Mouse (Mus musculus): ENCODE data around the gene Nfu1.
A peak's percentile ranks its signal among the peaks of the same experiment; 100 is the strongest.

The Nfu1 gene

GRCm38 (mm10) chr6:87008887-87009286 is at the start of gene Nfu1:
Nfu1 (plus strand) TSS chr6:87009236.
- DNase-seq (ENCODE audit: low read depth) = peak; percentile 42

GRCm38 (mm10) chr6:86963987-86964685 is 44.9 kb upstream of the Nfu1 start:
- DNase-seq (ENCODE audit: low read depth) = no peak

GRCm38 (mm10) chr6:86967166-86967565 is 41.9 kb upstream of the Nfu1 start:
- DNase-seq (ENCODE audit: low read depth) = no peak

GRCm38 (mm10) chr6:86973956-86974355 is 35.1 kb upstream of the Nfu1 start:
- no peak for DNase-seq (ENCODE audit: low read depth)

- peak; percentile 16 for DNase-seq (ENCODE audit: low read depth)
Observed at GRCm38 (mm10) chr6:86978156-86978908, 30.7 kb upstream of the Nfu1 start.

GRCm38 (mm10) chr6:86978909-86979265 is 30.1 kb upstream of the Nfu1 start:
- no peak for DNase-seq (ENCODE audit: low read depth)

GRCm38 (mm10) chr6:86981206-86981605 is 27.8 kb upstream of the Nfu1 start:
- DNase-seq (ENCODE audit: low read depth) = no peak

GRCm38 (mm10) chr6:86985314-86986106 is 23.5 kb upstream of the Nfu1 start:
- DNase-seq (ENCODE audit: low read depth) = no peak

GRCm38 (mm10) chr6:86989576-86989975 is 19.5 kb upstream of the Nfu1 start:
- no peak for DNase-seq (ENCODE audit: low read depth)

GRCm38 (mm10) chr6:86991041-86991440 is 18.0 kb upstream of the Nfu1 start:
- DNase-seq (ENCODE audit: low read depth) = no peak

- no peak for DNase-seq (ENCODE audit: low read depth)
Observed at GRCm38 (mm10) chr6:86992349-86992748, 16.7 kb upstream of the Nfu1 start.

- DNase-seq (ENCODE audit: low read depth) = no peak
Observed at GRCm38 (mm10) chr6:86994254-86994653, 14.8 kb upstream of the Nfu1 start.

- DNase-seq (ENCODE audit: low read depth) = no peak
Observed at GRCm38 (mm10) chr6:86996629-86997307, 12.3 kb upstream of the Nfu1 start.

- DNase-seq (ENCODE audit: low read depth) = no peak
Observed at GRCm38 (mm10) chr6:86997360-86997759, 11.7 kb upstream of the Nfu1 start.

- no peak for DNase-seq (ENCODE audit: low read depth)
Observed at GRCm38 (mm10) chr6:87001995-87002394, 7.0 kb upstream of the Nfu1 start.

- peak; percentile 91 for DNase-seq (ENCODE audit: low read depth)
Observed at GRCm38 (mm10) chr6:87002521-87003055, 6.4 kb upstream of the Nfu1 start.

GRCm38 (mm10) chr6:87004099-87004498 is 4.9 kb upstream of the Nfu1 start:
- DNase-seq (ENCODE audit: low read depth) = no peak

GRCm38 (mm10) chr6:87005577-87005976 is 3.5 kb upstream of the Nfu1 start:
- DNase-seq (ENCODE audit: low read depth) = no peak

- peak; percentile 97 for DNase-seq (ENCODE audit: low read depth)
Observed at GRCm38 (mm10) chr6:87009692-87010328, 774 bp downstream of the Nfu1 start.

- DNase-seq (ENCODE audit: low read depth) = peak; percentile 87
Observed at GRCm38 (mm10) chr6:87016916-87017315, 7.9 kb downstream of the Nfu1 start.

- no peak for DNase-seq (ENCODE audit: low read depth)
Observed at GRCm38 (mm10) chr6:87018874-87019273, 9.8 kb downstream of the Nfu1 start.

Measured in induced T-regulatory cell, adult 2 months (primary cell).